Mouse (Mus musculus): ENCODE results near the gene Pkd1. TPM values are rescaled to one million over a fixed set of nuclear protein-coding genes. Genes with fewer than 3 reads are reported as not detected.

The Pkd1 gene
- 1.9 TPM for polyA plus RNA-seq (2014; fragmentation: Illumina TruSeq; extraction: RNeasy Lipid Tissue Mini Kit (QIAGEN cat#74804); ENCODE audit: low read depth, low replicate concordance)

DNA sequence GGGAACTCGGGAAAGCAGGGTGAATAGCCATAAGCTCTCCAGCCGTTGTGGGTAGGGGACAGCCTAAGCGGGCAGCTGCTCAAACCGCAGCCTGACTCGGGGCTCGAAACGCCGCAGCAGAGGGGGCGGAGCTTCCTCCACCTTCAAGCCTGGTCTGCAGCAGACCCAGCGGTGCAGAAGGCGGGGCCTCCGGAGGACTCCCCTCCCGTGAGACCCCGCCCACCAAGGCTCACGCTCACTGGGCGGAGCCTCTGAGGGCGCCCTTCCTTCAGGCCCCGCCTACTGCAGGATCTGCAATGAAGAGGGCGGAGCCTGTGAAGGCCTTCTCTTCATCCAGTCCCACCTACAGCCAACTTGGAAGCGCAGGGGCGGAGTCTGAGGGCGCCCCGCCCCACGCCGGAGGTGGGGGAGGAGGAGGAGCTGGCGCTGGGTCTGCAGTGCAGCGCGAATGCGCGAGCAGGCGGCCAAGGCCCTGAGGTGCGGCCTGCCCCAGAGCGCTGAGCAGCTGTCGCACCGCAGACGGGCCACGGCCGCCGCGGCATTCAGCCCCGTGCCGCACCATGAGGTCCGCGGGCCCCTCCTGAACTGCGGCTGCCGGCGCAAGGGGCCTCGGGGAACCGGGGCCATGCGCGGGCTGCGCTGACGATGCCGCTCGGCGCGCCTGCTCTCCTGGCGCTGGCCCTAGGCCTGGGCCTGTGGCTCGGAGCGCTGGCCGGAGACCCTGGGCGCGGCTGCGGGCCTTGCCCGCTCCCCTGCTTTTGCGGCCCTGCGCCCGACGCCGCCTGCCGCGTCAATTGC, at the start of gene Pkd1:
TSS of gene Pkd1 (plus strand) at position 217 of the 798 bp plus-strand sequence.

GRCm38 (mm10) chr17:24527723-24528559, 21.7 kb upstream of the Pkd1 start, which contains the start of gene Traf7:
Gene Traf7, minus strand, starts transcription at chr17:24527938.

DNA sequence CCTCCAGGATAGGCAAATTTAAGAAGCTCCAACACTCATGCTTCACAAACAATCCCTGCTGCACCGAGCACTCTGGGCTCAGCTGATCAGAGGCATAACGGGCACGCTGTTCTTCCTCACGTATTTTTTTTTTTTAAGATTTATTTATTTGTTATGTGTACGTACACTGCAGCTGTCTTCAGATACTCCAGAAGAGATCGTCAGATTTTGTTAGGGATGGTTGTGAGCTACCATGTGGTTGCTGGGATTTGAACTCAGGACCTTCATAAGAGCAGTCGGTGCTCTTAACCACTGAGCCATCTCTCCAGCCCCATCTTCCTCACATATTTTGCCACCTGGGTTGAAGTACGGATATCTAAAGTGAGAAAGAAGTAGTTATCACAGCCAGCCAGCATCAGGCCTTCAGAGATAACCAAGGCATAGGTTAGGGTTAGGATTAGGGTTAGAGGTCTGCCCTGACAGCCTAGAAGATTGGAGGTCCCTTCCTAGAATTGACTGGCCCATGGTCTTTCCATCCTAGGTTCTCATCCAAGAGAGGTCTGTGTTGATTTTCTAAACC, 15.4 kb upstream of the Pkd1 start, which contains the start of gene Rab26:
TSS of gene Rab26 (minus strand) at position 51 of the 559 bp plus-strand sequence.

DNA sequence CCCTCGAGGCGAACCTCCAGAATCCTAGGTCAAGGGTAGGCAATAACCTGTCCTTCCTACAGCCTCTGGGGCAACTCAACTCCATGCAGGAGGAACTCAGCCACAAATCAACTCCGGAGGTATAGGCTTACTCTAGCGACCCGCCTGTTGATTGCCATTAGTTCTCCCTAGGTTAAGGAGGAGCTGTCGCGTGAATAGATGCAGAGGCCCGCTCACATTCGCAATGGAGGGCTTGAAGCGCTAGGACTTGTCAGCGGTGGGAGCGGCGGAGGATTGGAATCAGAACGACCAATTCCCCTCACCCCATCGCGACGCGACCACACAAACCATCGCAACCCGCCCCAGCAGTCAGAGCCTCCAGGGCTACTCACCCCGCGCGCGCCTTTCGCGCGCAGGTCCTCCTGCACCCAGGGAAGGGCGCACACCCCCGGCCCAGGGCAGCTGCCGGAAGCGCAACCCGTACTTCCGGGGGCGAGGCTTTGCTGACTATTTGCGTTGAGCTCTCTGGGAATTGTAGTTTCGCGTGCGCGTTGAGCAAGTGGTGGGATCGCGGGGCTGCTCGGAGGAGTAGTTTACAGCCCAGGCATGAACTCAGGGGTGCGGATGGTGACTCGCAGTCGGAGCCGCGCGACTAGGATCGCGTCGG, 82.7 kb downstream of the Pkd1 start, which contains the start of the genes Tsc2 and Nthl1:
TSS of gene Tsc2 (minus strand) at position 464 of the 646 bp plus-strand sequence.
TSS of gene Nthl1 (plus strand) at position 514 of the 646 bp plus-strand sequence.

Other genes with a start within 250 kb of the Pkd1 start
- gene Abca17, start 198.8 kb upstream of the Pkd1 start, polyA plus RNA-seq (2014; fragmentation: Illumina TruSeq; extraction: RNeasy Lipid Tissue Mini Kit (QIAGEN cat#74804); ENCODE audit: low read depth, low replicate concordance): 47.2 TPM
- 0.95 TPM for gene Abca3, start 197.9 kb upstream of the Pkd1 start, polyA plus RNA-seq (2014; fragmentation: Illumina TruSeq; extraction: RNeasy Lipid Tissue Mini Kit (QIAGEN cat#74804); ENCODE audit: low read depth, low replicate concordance)
- 56.3 TPM for gene Rnps1, start 135.3 kb upstream of the Pkd1 start, polyA plus RNA-seq (2014; fragmentation: Illumina TruSeq; extraction: RNeasy Lipid Tissue Mini Kit (QIAGEN cat#74804); ENCODE audit: low read depth, low replicate concordance)
- gene Eci1, start 123.2 kb upstream of the Pkd1 start, polyA plus RNA-seq (2014; fragmentation: Illumina TruSeq; extraction: RNeasy Lipid Tissue Mini Kit (QIAGEN cat#74804); ENCODE audit: low read depth, low replicate concordance): 2.9 TPM
- 0.62 TPM for gene Dnase1l2, start 106.7 kb upstream of the Pkd1 start, polyA plus RNA-seq (2014; fragmentation: Illumina TruSeq; extraction: RNeasy Lipid Tissue Mini Kit (QIAGEN cat#74804); ENCODE audit: low read depth, low replicate concordance)
- gene E4f1, start 79.5 kb upstream of the Pkd1 start, polyA plus RNA-seq (2014; fragmentation: Illumina TruSeq; extraction: RNeasy Lipid Tissue Mini Kit (QIAGEN cat#74804); ENCODE audit: low read depth, low replicate concordance): 2.4 TPM
- 71.1 TPM for gene Pgp, start 79.4 kb upstream of the Pkd1 start, polyA plus RNA-seq (2014; fragmentation: Illumina TruSeq; extraction: RNeasy Lipid Tissue Mini Kit (QIAGEN cat#74804); ENCODE audit: low read depth, low replicate concordance)
- not detected for gene Bricd5, start 76.0 kb upstream of the Pkd1 start, polyA plus RNA-seq (2014; fragmentation: Illumina TruSeq; extraction: RNeasy Lipid Tissue Mini Kit (QIAGEN cat#74804); ENCODE audit: low read depth, low replicate concordance)
- gene Mlst8, start 70.8 kb upstream of the Pkd1 start, polyA plus RNA-seq (2014; fragmentation: Illumina TruSeq; extraction: RNeasy Lipid Tissue Mini Kit (QIAGEN cat#74804); ENCODE audit: low read depth, low replicate concordance): 2.2 TPM
- 0.97 TPM for gene Caskin1, start 61.2 kb upstream of the Pkd1 start, polyA plus RNA-seq (2014; fragmentation: Illumina TruSeq; extraction: RNeasy Lipid Tissue Mini Kit (QIAGEN cat#74804); ENCODE audit: low read depth, low replicate concordance)
- 5.8 TPM for gene Traf7, start 21.9 kb upstream of the Pkd1 start, polyA plus RNA-seq (2014; fragmentation: Illumina TruSeq; extraction: RNeasy Lipid Tissue Mini Kit (QIAGEN cat#74804); ENCODE audit: low read depth, low replicate concordance)
- 0.57 TPM for gene Rab26, start 15.6 kb upstream of the Pkd1 start, polyA plus RNA-seq (2014; fragmentation: Illumina TruSeq; extraction: RNeasy Lipid Tissue Mini Kit (QIAGEN cat#74804); ENCODE audit: low read depth, low replicate concordance)
- gene Tsc2, start 82.8 kb downstream of the Pkd1 start, polyA plus RNA-seq (2014; fragmentation: Illumina TruSeq; extraction: RNeasy Lipid Tissue Mini Kit (QIAGEN cat#74804); ENCODE audit: low read depth, low replicate concordance): 5.8 TPM
- gene Nthl1, start 82.8 kb downstream of the Pkd1 start, polyA plus RNA-seq (2014; fragmentation: Illumina TruSeq; extraction: RNeasy Lipid Tissue Mini Kit (QIAGEN cat#74804); ENCODE audit: low read depth, low replicate concordance): 0.10 TPM
- gene Slc9a3r2, start 100.5 kb downstream of the Pkd1 start, polyA plus RNA-seq (2014; fragmentation: Illumina TruSeq; extraction: RNeasy Lipid Tissue Mini Kit (QIAGEN cat#74804); ENCODE audit: low read depth, low replicate concordance): 0.57 TPM
- not detected for gene Npw, start 108.6 kb downstream of the Pkd1 start, polyA plus RNA-seq (2014; fragmentation: Illumina TruSeq; extraction: RNeasy Lipid Tissue Mini Kit (QIAGEN cat#74804); ENCODE audit: low read depth, low replicate concordance)
- gene Zfp598, start 119.9 kb downstream of the Pkd1 start, polyA plus RNA-seq (2014; fragmentation: Illumina TruSeq; extraction: RNeasy Lipid Tissue Mini Kit (QIAGEN cat#74804); ENCODE audit: low read depth, low replicate concordance): 1.4 TPM
- gene Syngr3, start 140.1 kb downstream of the Pkd1 start, polyA plus RNA-seq (2014; fragmentation: Illumina TruSeq; extraction: RNeasy Lipid Tissue Mini Kit (QIAGEN cat#74804); ENCODE audit: low read depth, low replicate concordance): 0.11 TPM
- 29.2 TPM for gene Gfer, start 146.3 kb downstream of the Pkd1 start, polyA plus RNA-seq (2014; fragmentation: Illumina TruSeq; extraction: RNeasy Lipid Tissue Mini Kit (QIAGEN cat#74804); ENCODE audit: low read depth, low replicate concordance)
- gene Noxo1, start 146.4 kb downstream of the Pkd1 start, polyA plus RNA-seq (2014; fragmentation: Illumina TruSeq; extraction: RNeasy Lipid Tissue Mini Kit (QIAGEN cat#74804); ENCODE audit: low read depth, low replicate concordance): 12.7 TPM
- gene Tbl3, start 157.8 kb downstream of the Pkd1 start, polyA plus RNA-seq (2014; fragmentation: Illumina TruSeq; extraction: RNeasy Lipid Tissue Mini Kit (QIAGEN cat#74804); ENCODE audit: low read depth, low replicate concordance): 0.29 TPM
- 46.8 TPM for gene Rnf151, start 168.2 kb downstream of the Pkd1 start, polyA plus RNA-seq (2014; fragmentation: Illumina TruSeq; extraction: RNeasy Lipid Tissue Mini Kit (QIAGEN cat#74804); ENCODE audit: low read depth, low replicate concordance)
- 129 TPM for gene Rps2, start 168.3 kb downstream of the Pkd1 start, polyA plus RNA-seq (2014; fragmentation: Illumina TruSeq; extraction: RNeasy Lipid Tissue Mini Kit (QIAGEN cat#74804); ENCODE audit: low read depth, low replicate concordance)
- gene Ndufb10, start 174.6 kb downstream of the Pkd1 start, polyA plus RNA-seq (2014; fragmentation: Illumina TruSeq; extraction: RNeasy Lipid Tissue Mini Kit (QIAGEN cat#74804); ENCODE audit: low read depth, low replicate concordance): 69.2 TPM
- gene Rpl3l, start 178.0 kb downstream of the Pkd1 start, polyA plus RNA-seq (2014; fragmentation: Illumina TruSeq; extraction: RNeasy Lipid Tissue Mini Kit (QIAGEN cat#74804); ENCODE audit: low read depth, low replicate concordance): not detected
- 1.1 TPM for gene Msrb1, start 186.8 kb downstream of the Pkd1 start, polyA plus RNA-seq (2014; fragmentation: Illumina TruSeq; extraction: RNeasy Lipid Tissue Mini Kit (QIAGEN cat#74804); ENCODE audit: low read depth, low replicate concordance)
- not detected for gene Hs3st6, start 203.2 kb downstream of the Pkd1 start, polyA plus RNA-seq (2014; fragmentation: Illumina TruSeq; extraction: RNeasy Lipid Tissue Mini Kit (QIAGEN cat#74804); ENCODE audit: low read depth, low replicate concordance)

Data from testis, adult 10 weeks (tissue).